Mouse (Mus musculus) heart, postnatal 0 days (tissue): ENCODE results near the gene Ptprh.

Experiments
- CTCF ChIP-seq: IDR thresholded peaks from 2 replicates; pipeline ENCODE4 v1.5.1; 2016; ENCODE audit warnings: antibody characterized with exemption, control low read depth, low read depth
- EP300 ChIP-seq: IDR thresholded peaks from 2 replicates; pipeline ENCODE4 v1.6.1; 2016; ENCODE audit warnings: antibody characterized with exemption, low read depth

- TF ChIP-seq CTCF, result no peak
- TF ChIP-seq EP300, result no peak
These were observed 43.0 kb upstream of the Ptprh start for GRCm38 (mm10) chr7:4646806-4647205.
